Mouse (Mus musculus): ENCODE results near the gene Fras1. TPM values are rescaled to one million over a fixed set of nuclear protein-coding genes. Genes with fewer than 3 reads are reported as not detected.
A peak's percentile ranks its signal among the peaks of the same experiment; 100 is the strongest.

Fras1 gene
- total RNA-seq (2021) (1 to 10 TPM; 1.3 to 1.6 TPM), polyA plus RNA-seq (2012; rRNA removed) (1.00 and 1.2 TPM in 2 replicates)
- long read RNA-seq, partial matches to known transcripts = 0 of 1 reads
- long read RNA-seq, other reads (novel, unspliced or antisense) = 1 of 1 reads

- H3K79me2 ChIP-seq (replicated peaks; ENCODE audit: control insufficient read depth, insufficient read depth, low read length) = no peaks in the 10 kb centered on the region
- H3K4me1 ChIP-seq (ENCODE audit: control insufficient read depth, insufficient read depth, low read length) = no peaks in the 10 kb centered on the region
- peak within 1 kb of the TSS; percentile 46 for H3K4me3 ChIP-seq
- DNase-seq = peak in 1 of 2 experiments; percentile 3
- H3K9ac ChIP-seq (ENCODE audit: low read depth, low read length) = peak within 1 kb of the TSS; percentile 48
- no peaks in the 10 kb centered on the region for H3K36me3 ChIP-seq (ENCODE audit: control insufficient read depth, insufficient read depth, low read length)
- TF ChIP-seq EP300 (IDR thresholded peaks at IDR 0.05; ENCODE audit: insufficient read depth, low read depth, low read length) (no peak), POLR2A (IDR thresholded peaks at IDR 0.05; ENCODE audit: insufficient read depth, low read depth, low read length) (no peak), CTCF (IDR thresholded peaks at IDR 0.05) (no peak)
- intact Hi-C loops (cut with DNase I) = loop anchor here (10.0 kb wide), 1 partner anchor 311 kb away; no protein-coding TSS in a partner anchor
- H3K27ac ChIP-seq = no peak within 1 kb of the TSS
- H3K27me3 ChIP-seq (ENCODE audit: control insufficient read depth, insufficient read depth, low read length) = no peaks in the 10 kb centered on the region; the same call in 1 of the 2 replicates
- 3% methylated on average over 16 of the region's 16 CpGs for WGBS
Measured at GRCm38 (mm10) chr5:96373567-96373985, at the start of gene Fras1. Gene Fras1 (plus strand): TSS chr5:96373955.

GRCm38 (mm10) chr5:96331048-96331737, 42.6 kb upstream of the Fras1 start:
- Histone ChIP-seq H3K9ac (ENCODE audit: low read depth, low read length) (no peak overlapping the region), H3K4me1 (ENCODE audit: control insufficient read depth, insufficient read depth, low read length) (no peaks in the 10 kb centered on the region), H3K79me2 (replicated peaks; ENCODE audit: control insufficient read depth, insufficient read depth, low read length) (no peaks in the 10 kb centered on the region), H3K27ac (no peak overlapping the region), H3K36me3 (ENCODE audit: control insufficient read depth, insufficient read depth, low read length) (no peaks in the 10 kb centered on the region), H3K4me3 (no peak overlapping the region), H3K27me3 (ENCODE audit: control insufficient read depth, insufficient read depth, low read length) (no peaks in the 10 kb centered on the region)
- TF ChIP-seq EP300 (IDR thresholded peaks at IDR 0.05; ENCODE audit: insufficient read depth, low read depth, low read length) (no peak), CTCF (IDR thresholded peaks at IDR 0.05) (no peak), POLR2A (IDR thresholded peaks at IDR 0.05; ENCODE audit: insufficient read depth, low read depth, low read length) (no peak)
- no peak for DNase-seq
- WGBS = 67% methylated on average over 25 of the region's 25 CpGs
- intact Hi-C loops (cut with DNase I) = no loop called here

GRCm38 (mm10) chr5:96331738-96332070, 42.1 kb upstream of the Fras1 start:
- DNase-seq = no peak
- no peaks in the 10 kb centered on the region for H3K79me2 ChIP-seq (replicated peaks; ENCODE audit: control insufficient read depth, insufficient read depth, low read length)
- H3K4me3 ChIP-seq = no peak overlapping the region
- H3K36me3 ChIP-seq (ENCODE audit: control insufficient read depth, insufficient read depth, low read length) = no peaks in the 10 kb centered on the region
- H3K9ac ChIP-seq (ENCODE audit: low read depth, low read length) = no peak overlapping the region
- 60% methylated on average over 5 of the region's 5 CpGs for WGBS
- intact Hi-C loops (cut with DNase I) = no loop called here
- no peaks in the 10 kb centered on the region for H3K4me1 ChIP-seq (ENCODE audit: control insufficient read depth, insufficient read depth, low read length)
- H3K27me3 ChIP-seq (ENCODE audit: control insufficient read depth, insufficient read depth, low read length) = no peaks in the 10 kb centered on the region
- no peak overlapping the region for H3K27ac ChIP-seq
- TF ChIP-seq EP300 (IDR thresholded peaks at IDR 0.05; ENCODE audit: insufficient read depth, low read depth, low read length) (no peak), CTCF (IDR thresholded peaks at IDR 0.05) (no peak), POLR2A (IDR thresholded peaks at IDR 0.05; ENCODE audit: insufficient read depth, low read depth, low read length) (no peak)

- Histone ChIP-seq H3K27me3 (ENCODE audit: control insufficient read depth, insufficient read depth, low read length) (no peaks in the 10 kb centered on the region), H3K27ac (no peak overlapping the region), H3K4me1 (ENCODE audit: control insufficient read depth, insufficient read depth, low read length) (no peaks in the 10 kb centered on the region), H3K9ac (ENCODE audit: low read depth, low read length) (no peak overlapping the region), H3K36me3 (ENCODE audit: control insufficient read depth, insufficient read depth, low read length) (no peaks in the 10 kb centered on the region), H3K4me3 (no peak overlapping the region), H3K79me2 (replicated peaks; ENCODE audit: control insufficient read depth, insufficient read depth, low read length) (no peaks in the 10 kb centered on the region)
- WGBS = 75% methylated on average over 3 of the region's 3 CpGs
- intact Hi-C loops (cut with DNase I) = loop anchor here (2.0 kb wide), 2 partner anchors 343 to 435 kb away; no protein-coding TSS in a partner anchor
- TF ChIP-seq EP300 (IDR thresholded peaks at IDR 0.05; ENCODE audit: insufficient read depth, low read depth, low read length) (no peak), POLR2A (IDR thresholded peaks at IDR 0.05; ENCODE audit: insufficient read depth, low read depth, low read length) (no peak), CTCF (IDR thresholded peaks at IDR 0.05) (peak; percentile 71)
- no peak for DNase-seq
Measured at GRCm38 (mm10) chr5:96333963-96334362, 39.8 kb upstream of the Fras1 start.

GRCm38 (mm10) chr5:96340564-96340963, 33.2 kb upstream of the Fras1 start:
- Histone ChIP-seq H3K27ac (no peak overlapping the region), H3K4me3 (no peak overlapping the region), H3K36me3 (ENCODE audit: control insufficient read depth, insufficient read depth, low read length) (no peaks in the 10 kb centered on the region), H3K27me3 (ENCODE audit: control insufficient read depth, insufficient read depth, low read length) (no peaks in the 10 kb centered on the region), H3K4me1 (ENCODE audit: control insufficient read depth, insufficient read depth, low read length) (no peaks in the 10 kb centered on the region), H3K9ac (ENCODE audit: low read depth, low read length) (no peak overlapping the region), H3K79me2 (replicated peaks; ENCODE audit: control insufficient read depth, insufficient read depth, low read length) (no peaks in the 10 kb centered on the region)
- DNase-seq = no peak
- TF ChIP-seq EP300 (IDR thresholded peaks at IDR 0.05; ENCODE audit: insufficient read depth, low read depth, low read length) = no peak
- TF ChIP-seq CTCF (IDR thresholded peaks at IDR 0.05) = no peak
- TF ChIP-seq POLR2A (IDR thresholded peaks at IDR 0.05; ENCODE audit: insufficient read depth, low read depth, low read length) = no peak
- 89% methylated on average over 6 of the region's 6 CpGs for WGBS
- intact Hi-C loops (cut with DNase I) = no loop called here

- H3K27me3 ChIP-seq (ENCODE audit: control insufficient read depth, insufficient read depth, low read length) = no peaks in the 10 kb centered on the region
- no peak overlapping the region for H3K4me3 ChIP-seq
- no peaks in the 10 kb centered on the region for H3K79me2 ChIP-seq (replicated peaks; ENCODE audit: control insufficient read depth, insufficient read depth, low read length)
- no peak overlapping the region for H3K9ac ChIP-seq (ENCODE audit: low read depth, low read length)
- intact Hi-C loops (cut with DNase I) = no loop called here
- DNase-seq = no peak
- no peak for TF ChIP-seq EP300 (IDR thresholded peaks at IDR 0.05; ENCODE audit: insufficient read depth, low read depth, low read length)
- no peak for TF ChIP-seq CTCF (IDR thresholded peaks at IDR 0.05)
- TF ChIP-seq POLR2A (IDR thresholded peaks at IDR 0.05; ENCODE audit: insufficient read depth, low read depth, low read length) = no peak
- no peaks in the 10 kb centered on the region for H3K36me3 ChIP-seq (ENCODE audit: control insufficient read depth, insufficient read depth, low read length)
- no peak overlapping the region for H3K27ac ChIP-seq
- H3K4me1 ChIP-seq (ENCODE audit: control insufficient read depth, insufficient read depth, low read length) = no peaks in the 10 kb centered on the region
- WGBS = 76% methylated on average over 2 of the region's 2 CpGs
Measured at GRCm38 (mm10) chr5:96344983-96345382, 28.8 kb upstream of the Fras1 start.

All from heart, adult 2 months (tissue).